Mouse (Mus musculus) CH12.LX (cell line): ENCODE measurements at regions not wholly inside any gene's neighbourhood (a gene's known extent, or its start where the extent isn't known, plus 50 kb on each side); places are given as distances from the start of the nearest gene placed in this dataset.

Experiments used
- DNase-seq: peaks from one replicate; pipeline ENCODE4 v3.0.0-alpha.2; 2013; ENCODE audit errors: extremely low read depth
- H3K27ac ChIP-seq: 2 replicates; pipeline ENCODE4 v1.5.1; 2012; ENCODE audit warnings: low read depth, mild to moderate bottlenecking, control low read depth, moderate library complexity; ENCODE audit not compliant: insufficient read depth
- H3K27me3 ChIP-seq: replicated peaks from 2 replicates; pipeline ENCODE3; 2012; ENCODE audit warnings: inconsistent platforms
- H3K36me3 ChIP-seq, 2 experiments: replicated peaks in 1 of 2; 2 replicates each; pipeline versions ENCODE3 to v1.6.1; 2012; ENCODE audit warnings: inconsistent platforms in 1 of 2, low read length in 1 of 2, mild to moderate bottlenecking in 1 of 2, mixed read lengths in 1 of 2, moderate library complexity in 1 of 2; ENCODE audit not compliant: control insufficient read depth in 1 of 2, insufficient read depth in 1 of 2
- H3K4me1 ChIP-seq, 2 experiments: 2 replicates each; pipeline ENCODE4 v1.6.1; 2012; ENCODE audit warnings: inconsistent platforms in 1 of 2, moderate library complexity in 1 of 2; ENCODE audit not compliant: insufficient read depth in 2 of 2, control insufficient read depth in 1 of 2
- H3K4me2 ChIP-seq: 2 replicates; pipeline ENCODE4 v1.6.1; 2012; ENCODE audit warnings: low read depth, mild to moderate bottlenecking, control low read depth; ENCODE audit not compliant: poor library complexity, insufficient read depth, severe bottlenecking
- H3K4me3 ChIP-seq, 3 experiments: fragments of 150-350 bp in 1 of 3; sonication (generic) in 1 of 3; replicated peaks in 1 of 3; 2 replicates each; pipeline versions ENCODE3 to v1.5.1; 2011 to 2012; ENCODE audit warnings: low read depth in 2 of 3, low read length in 2 of 3, mild to moderate bottlenecking in 2 of 3, moderate library complexity in 2 of 3, control low read depth in 1 of 3, improper control_type of control experiment in 1 of 3, inconsistent platforms in 1 of 3, mixed read lengths in 1 of 3; ENCODE audit not compliant: poor library complexity in 1 of 3
- H3K79me2 ChIP-seq: replicated peaks from 2 replicates; pipeline ENCODE4 v1.6.1; 2012; ENCODE audit warnings: mild to moderate bottlenecking, moderate library complexity; ENCODE audit not compliant: control insufficient read depth, poor library complexity, insufficient read depth, severe bottlenecking; ENCODE audit errors: extremely low read depth
- H3K9ac ChIP-seq: 2 replicates; pipeline ENCODE4 v1.6.1; 2012; ENCODE audit warnings: low read depth, mild to moderate bottlenecking, control low read depth, moderate library complexity; ENCODE audit not compliant: insufficient read depth
- H3K9me3 ChIP-seq: replicated peaks from 2 replicates; pipeline ENCODE3; 2012; ENCODE audit warnings: low read length, inconsistent platforms, mixed read lengths
- BHLHE40 ChIP-seq: IDR thresholded peaks from 2 replicates; pipeline ENCODE4 v1.6.1; 2011; ENCODE audit warnings: mild to moderate bottlenecking, low read depth, low read length, improper control_type of control experiment
- CHD2 ChIP-seq: IDR thresholded peaks from 2 replicates; pipeline ENCODE4 v1.6.1; 2011; ENCODE audit warnings: low read length, improper control_type of control experiment
- CTCF ChIP-seq, 2 experiments: IDR thresholded peaks in 1 of 2; conservative IDR thresholded peaks in 1 of 2; 2 replicates each; pipeline ENCODE4 v1.5.1; 2011 to 2012; ENCODE audit warnings: low read depth in 2 of 2, low read length in 2 of 2, improper control_type of control experiment in 1 of 2, inconsistent platforms in 1 of 2, mild to moderate bottlenecking in 1 of 2, moderate library complexity in 1 of 2
- ELF1 ChIP-seq: IDR thresholded peaks from 2 replicates; pipeline ENCODE4 v1.6.1; 2014; ENCODE audit warnings: low read depth, mild to moderate bottlenecking, inconsistent platforms, low read length, improper control_type of control experiment
- ETS1 ChIP-seq: conservative IDR thresholded peaks from 2 replicates; pipeline ENCODE4 v1.6.1; 2012; ENCODE audit warnings: low read depth, mild to moderate bottlenecking, inconsistent platforms, low read length, improper control_type of control experiment, moderate library complexity
- GABPA ChIP-seq: IDR thresholded peaks from 2 replicates; pipeline ENCODE4 v1.6.1; 2012; ENCODE audit warnings: low read depth, low read length, improper control_type of control experiment, inconsistent platforms; ENCODE audit not compliant: insufficient replicate concordance
- IRF4 ChIP-seq: IDR thresholded peaks from 2 replicates; pipeline ENCODE4 v1.6.1; 2014; ENCODE audit warnings: low read depth, mild to moderate bottlenecking, inconsistent platforms, low read length, improper control_type of control experiment
- JUND ChIP-seq: conservative IDR thresholded peaks from 2 replicates; pipeline ENCODE4 v1.6.1; 2011; ENCODE audit warnings: low read depth, low read length, improper control_type of control experiment
- MEF2A ChIP-seq: IDR thresholded peaks from 2 replicates; pipeline ENCODE4 v1.6.1; 2014; ENCODE audit warnings: low read depth, mild to moderate bottlenecking, inconsistent platforms, low read length, improper control_type of control experiment, borderline replicate concordance
- MYC ChIP-seq: IDR thresholded peaks from 2 replicates; pipeline ENCODE4 v1.6.1; 2011; ENCODE audit warnings: low read depth, mild to moderate bottlenecking, improper control_type of control experiment, low read length
- NELFE ChIP-seq: IDR thresholded peaks from 2 replicates; pipeline ENCODE4 v1.6.1; 2011; ENCODE audit warnings: low read depth, low read length, improper control_type of control experiment
- NRF1 ChIP-seq: IDR thresholded peaks from 2 replicates; pipeline ENCODE4 v1.6.1; 2014; ENCODE audit warnings: low read depth, mild to moderate bottlenecking, inconsistent platforms, low read length, improper control_type of control experiment, moderate library complexity
- POLR2AphosphoS2 ChIP-seq: IDR thresholded peaks from 2 replicates; pipeline ENCODE4 v1.6.1; 2011; ENCODE audit warnings: low read depth, low read length, improper control_type of control experiment
- RAD21 ChIP-seq: IDR thresholded peaks from 2 replicates; pipeline ENCODE4 v1.6.1; 2011; ENCODE audit warnings: low read depth, mild to moderate bottlenecking, low read length, improper control_type of control experiment, moderate library complexity
- SMC3 ChIP-seq: IDR thresholded peaks from 2 replicates; pipeline ENCODE4 v1.6.1; 2011; ENCODE audit warnings: low read depth, low read length, improper control_type of control experiment
- TBP ChIP-seq: conservative IDR thresholded peaks from 2 replicates; pipeline ENCODE4 v1.6.1; 2011; ENCODE audit warnings: low read depth, low read length, improper control_type of control experiment
- USF2 ChIP-seq: conservative IDR thresholded peaks from 2 replicates; pipeline ENCODE4 v1.6.1; 2011; ENCODE audit warnings: low read depth, low read length, improper control_type of control experiment
- ZMIZ1 ChIP-seq: IDR thresholded peaks from 2 replicates; pipeline ENCODE4 v1.6.1; 2012; ENCODE audit warnings: low read depth, mild to moderate bottlenecking, inconsistent platforms, low read length, improper control_type of control experiment
- ZNF384 ChIP-seq: IDR thresholded peaks from 2 replicates; pipeline ENCODE4 v1.6.1; 2012; ENCODE audit warnings: low read depth, low read length, improper control_type of control experiment, inconsistent platforms
- dilution Hi-C: fragments of 300-500 bp; cut with MboI; formaldehyde crosslinking; loops from 2 replicates; pipeline ENCODE4 v1.14.3; 2020; ENCODE audit warnings: low sequenced_read_pairs; ENCODE audit not compliant: extremely low pct_unique_long_range_greater_than_20kb, extremely low pct_ligation_motif_present
- in situ Hi-C: fragments of 300-500 bp; cut with MboI; formaldehyde crosslinking; loops from 3 replicates; pipeline ENCODE4 v1.14.3; 2019; ENCODE audit warnings: low sequenced_read_pairs, low pct_ligation_motif_present, low pct_unique_long_range_greater_than_20kb, mixed read lengths

GRCm38 (mm10) chr17:4494392-4494791, 499.7 kb upstream of the Arid1b start:
- Histone ChIP-seq H3K79me2 (no peaks in the 10 kb centered on the region), H3K27me3 (no peaks in the 10 kb centered on the region), H3K4me2 (no peak overlapping the region), H3K36me3 (no peaks in the 10 kb centered on the region), H3K9ac (no peak overlapping the region), H3K4me1 (no peaks in the 10 kb centered on the region; a peak in 1 of 4 replicates), H3K9me3 (no peaks in the 10 kb centered on the region), H3K4me3 (no peak overlapping the region), H3K27ac (no peak overlapping the region)
- TF ChIP-seq BHLHE40, result no peak
- TF ChIP-seq NELFE, result no peak
- TF ChIP-seq ETS1, result no peak
- TF ChIP-seq ZNF384, result no peak
- DNase-seq, result no peak
- in situ Hi-C loops (no loop called here), dilution Hi-C loops (no loop called here)

DNA sequence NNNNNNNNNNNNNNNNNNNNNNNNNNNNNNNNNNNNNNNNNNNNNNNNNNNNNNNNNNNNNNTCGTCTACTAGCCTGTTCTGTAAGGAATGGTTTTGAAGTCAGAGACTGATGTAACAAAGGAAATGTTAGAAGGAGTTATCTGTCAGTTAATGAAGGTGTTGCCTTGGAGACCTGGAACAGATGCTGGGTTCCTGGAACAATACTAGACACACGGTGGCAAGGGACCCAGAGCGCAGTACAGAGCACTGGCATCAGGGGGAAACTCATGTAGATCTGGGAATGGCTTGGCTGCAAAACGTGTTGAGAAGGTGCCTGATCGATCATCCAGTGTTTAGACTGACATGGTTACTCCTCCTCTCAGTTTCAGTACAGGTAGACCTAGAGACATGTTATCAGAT, 493.6 kb upstream of the Arid1b start:
- no peak overlapping the region for H3K4me2 ChIP-seq
- no peak overlapping the region for H3K9ac ChIP-seq
- dilution Hi-C loops (no loop called here), in situ Hi-C loops (no loop called here)
- no peak overlapping the region for H3K4me3 ChIP-seq
- no peak for TF ChIP-seq RAD21
- TF ChIP-seq USF2, result no peak
- TF ChIP-seq MEF2A, result no peak
- no peak for TF ChIP-seq BHLHE40
- no peak for TF ChIP-seq CHD2
- no peak for TF ChIP-seq NELFE
- TF ChIP-seq MYC, result no peak
- no peak for TF ChIP-seq SMC3
- TF ChIP-seq ELF1, result no peak
- no peak for TF ChIP-seq JUND
- no peak for TF ChIP-seq ETS1
- no peak for TF ChIP-seq IRF4
- no peak for TF ChIP-seq ZMIZ1
- no peak for TF ChIP-seq GABPA
- TF ChIP-seq POLR2AphosphoS2, result no peak
- TF ChIP-seq CTCF (conservative IDR thresholded peaks at IDR 0.05 in 1 of 2, IDR thresholded peaks at IDR 0.05 in 1 of 2; ENCODE audit: low read depth in 2 of 2, low read length in 2 of 2), result no peak
- TF ChIP-seq TBP, result no peak
- no peak for TF ChIP-seq NRF1
- no peaks in the 10 kb centered on the region for H3K36me3 ChIP-seq
- H3K27me3 ChIP-seq, result no peaks in the 10 kb centered on the region
- no peak for DNase-seq
- H3K27ac ChIP-seq, result no peak overlapping the region
- no peaks in the 10 kb centered on the region for H3K79me2 ChIP-seq
- H3K4me1 ChIP-seq, result peaks cover 3 to 4% of the 10 kb centered on the region in 2 experiments; a peak in 3 of 4 replicates
- no peaks in the 10 kb centered on the region for H3K9me3 ChIP-seq
